Mouse (Mus musculus) gastrocnemius, postnatal 36 days (tissue): ENCODE data around the gene Klhdc1. TPM values are rescaled to one million over a fixed set of nuclear protein-coding genes. Genes with fewer than 3 reads are reported as not detected.

Experiments
- DNase-seq, 2 experiments: peaks; one replicate each; pipeline ENCODE4 v3.0.0; 2022
- intact Hi-C: fragments of 180-260 bp; cut with DNase I; formaldehyde crosslinking; loops from one replicate; pipeline ENCODE4 v1.15.1; 2025
- total RNA-seq, 2 experiments: library from RNA; stranded (reverse); gene quantifications; 2 replicates each; pipeline ENCODE4 v1.2.3; 2021

Gene Klhdc1
- total RNA-seq, 2 experiments from 2014 or later: 17.2 to 19.6 TPM

DNA sequence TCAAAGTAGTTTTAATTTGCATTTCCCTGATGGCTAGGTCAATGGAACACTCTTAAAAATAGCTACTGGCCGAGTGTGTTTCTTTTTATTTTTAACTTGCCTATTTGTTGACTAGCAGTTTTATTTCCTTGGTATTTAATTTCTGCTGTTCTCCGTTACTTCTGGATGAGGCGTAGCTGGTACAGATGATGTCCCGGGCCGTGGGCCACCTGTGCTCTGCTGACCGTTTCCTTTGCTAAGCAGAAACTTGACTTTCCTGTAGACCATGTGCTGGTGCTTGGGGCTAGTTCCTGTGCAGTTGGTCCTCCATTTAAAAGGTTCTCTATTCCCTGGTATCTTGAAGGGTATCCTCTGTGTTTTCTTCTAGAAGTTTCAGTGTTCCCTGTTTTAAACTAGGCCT, 51.4 kb downstream of the Klhdc1 start:
- DNase-seq: no peak

DNA sequence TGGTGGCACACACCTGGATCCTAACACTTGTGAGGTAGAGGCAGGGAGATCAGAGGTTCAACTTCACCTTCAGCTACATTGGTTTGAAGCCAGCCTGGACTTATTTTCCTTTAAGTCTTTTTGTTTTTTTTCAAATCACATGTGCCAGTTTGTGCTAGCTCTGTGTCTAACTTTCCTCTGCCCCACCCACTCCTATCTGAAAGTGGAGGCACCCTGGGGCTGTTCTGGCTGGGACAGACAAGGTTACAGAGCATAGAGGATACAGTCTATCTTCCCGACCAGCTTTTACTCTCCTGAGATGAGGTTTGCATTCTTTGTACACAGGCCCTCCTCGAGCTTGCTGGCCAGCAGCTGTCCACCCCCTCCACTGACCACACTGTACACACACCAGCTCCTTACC, 52.8 kb downstream of the Klhdc1 start:
- intact Hi-C loops: no loop called here

More for the DNA sequence above, 51.4 kb downstream of the Klhdc1 start:
- intact Hi-C loops: no loop called here

DNA sequence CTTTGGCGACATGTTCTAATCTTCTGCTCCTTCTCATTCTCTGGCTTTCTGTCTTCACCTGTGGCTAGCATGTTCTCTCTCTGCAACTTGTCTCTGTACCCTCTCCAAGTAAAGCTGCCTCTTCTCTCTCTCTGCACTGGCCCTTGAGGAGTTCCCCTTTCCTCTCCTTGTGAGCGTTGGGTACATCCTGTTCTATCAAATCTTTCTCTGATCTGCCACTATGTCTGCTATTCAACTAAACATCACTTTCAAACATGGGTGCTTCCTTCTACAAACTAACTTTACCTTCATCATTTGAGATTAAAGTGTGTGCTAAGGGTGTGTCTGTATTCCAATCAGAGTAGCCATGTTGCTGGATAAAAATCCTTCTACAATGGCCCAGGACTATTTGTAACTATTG, 54.0 kb downstream of the Klhdc1 start:
- intact Hi-C loops: loop anchor here (5.0 kb wide), 1 partner anchor 53 kb away; the partner anchor contains the start of gene Klhdc1
- no peak for DNase-seq

More for the DNA sequence above, 52.8 kb downstream of the Klhdc1 start:
- DNase-seq: no peak

DNA sequence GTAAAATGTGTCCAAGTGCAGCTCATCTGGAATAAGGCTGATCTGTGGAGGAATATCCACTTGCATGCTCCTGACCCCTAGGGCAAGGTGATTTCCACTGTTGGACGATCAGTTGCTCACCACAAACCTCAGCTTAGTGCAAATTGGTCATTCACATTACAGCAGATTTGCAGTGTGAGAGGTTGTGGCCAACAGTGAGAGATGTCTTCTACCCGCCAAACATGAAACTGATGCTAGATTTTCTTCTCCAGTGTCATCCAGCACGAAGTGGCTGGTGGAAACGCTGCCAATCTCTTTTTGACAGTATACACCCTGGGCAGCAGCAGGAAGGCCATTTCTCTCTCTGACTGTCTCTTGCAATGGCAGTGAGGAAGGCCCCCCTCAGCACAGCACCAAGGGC, 54.7 kb downstream of the Klhdc1 start:
- intact Hi-C loops: loop anchor here (5.0 kb wide), 1 partner anchor 53 kb away; the partner anchor contains the start of gene Klhdc1

DNA sequence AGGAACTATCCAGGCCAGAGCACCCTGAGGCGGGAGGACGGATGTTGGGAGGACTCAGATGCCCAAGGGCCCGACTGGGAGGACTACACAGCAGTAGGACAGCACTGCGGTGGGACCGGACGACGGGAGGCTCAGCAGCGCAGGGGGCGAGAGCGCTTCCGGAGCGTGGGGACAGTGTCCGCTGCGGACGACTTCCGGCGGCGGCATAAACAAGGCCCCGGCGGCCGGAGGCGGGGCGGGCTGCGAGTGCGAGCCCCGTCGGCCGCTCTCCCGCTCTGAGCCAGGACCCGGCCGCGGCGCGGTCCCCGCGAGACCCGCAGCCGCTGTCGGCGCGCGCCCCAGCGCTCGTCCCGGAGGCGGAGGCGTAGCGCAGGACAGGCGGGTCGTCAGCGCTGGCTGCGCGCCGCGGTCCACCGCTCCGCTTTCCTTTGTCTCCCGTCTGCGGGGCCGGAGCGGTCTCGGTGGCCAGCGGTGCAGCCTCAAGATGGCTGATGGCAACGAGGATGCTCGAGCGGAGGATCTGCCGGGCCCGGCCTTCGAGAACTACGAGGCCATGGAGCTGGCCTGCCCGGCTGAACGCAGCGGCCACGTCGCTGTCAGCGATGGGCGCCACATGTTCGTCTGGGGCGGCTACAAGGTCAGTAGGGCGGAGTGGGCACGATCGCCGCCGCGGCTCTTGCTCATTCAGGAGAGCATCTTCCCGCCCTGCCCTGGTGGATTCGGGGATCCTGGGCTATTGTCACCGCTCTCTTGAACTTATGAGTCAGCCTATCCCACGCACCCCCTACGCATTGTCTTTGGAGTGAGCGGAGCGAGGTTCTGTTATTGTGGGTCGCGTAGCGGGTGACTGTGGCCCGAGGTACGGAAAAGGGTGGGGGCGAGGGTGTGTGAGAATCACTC, 55.8 kb downstream of the Klhdc1 start, which contains the start of gene Klhdc2:
Klhdc2 (plus strand) TSS at position 171 of the 900 bp plus-strand sequence.
- intact Hi-C loops: loop anchor here (5.0 kb wide), 1 partner anchor 54 kb away; the partner anchor contains the start of gene Klhdc1

More for the DNA sequence above, 54.7 kb downstream of the Klhdc1 start:
- peak in 1 of 2 experiments; percentile 25 for DNase-seq

DNA sequence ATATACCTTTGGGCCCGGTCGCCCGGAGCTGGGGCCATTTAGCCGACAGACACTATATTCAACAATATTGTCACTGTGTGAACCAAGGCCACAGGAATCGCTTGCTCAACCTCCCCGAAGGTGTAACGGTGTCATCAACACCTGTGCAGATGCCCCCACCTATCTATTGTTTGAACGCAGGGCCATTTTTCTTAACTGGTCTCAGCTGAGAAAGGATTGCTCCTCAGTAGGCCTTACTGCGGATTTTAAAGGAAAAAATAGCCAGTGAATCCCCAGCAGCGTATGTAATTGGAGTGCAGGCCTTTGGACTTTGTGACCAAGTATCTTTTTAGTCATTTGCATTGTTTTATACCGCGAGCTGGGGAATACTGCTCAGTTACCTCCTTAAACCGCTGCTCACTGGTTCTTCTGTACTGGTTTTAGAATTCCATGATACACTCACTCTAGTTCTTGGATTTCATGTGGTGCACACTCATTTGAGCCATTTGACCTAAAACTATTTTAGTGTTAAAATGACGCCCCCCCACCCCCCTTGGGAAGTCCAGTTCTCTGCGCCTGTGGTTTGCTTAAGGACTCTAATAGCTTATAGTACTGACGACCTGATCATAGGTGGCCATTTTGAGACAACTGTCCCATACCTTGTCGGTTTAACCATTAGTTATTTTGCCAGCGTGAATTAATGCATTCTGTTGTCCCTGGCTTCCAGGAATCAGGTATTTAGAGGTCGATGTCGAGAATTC, 56.6 kb downstream of the Klhdc1 start:
- intact Hi-C loops: loop anchor here (5.0 kb wide), 1 partner anchor 55 kb away; the partner anchor contains the start of gene Klhdc1

More for the DNA sequence above, 55.8 kb downstream of the Klhdc1 start, which contains the start of gene Klhdc2:
- DNase-seq: peak; percentile 79 to 83

DNA sequence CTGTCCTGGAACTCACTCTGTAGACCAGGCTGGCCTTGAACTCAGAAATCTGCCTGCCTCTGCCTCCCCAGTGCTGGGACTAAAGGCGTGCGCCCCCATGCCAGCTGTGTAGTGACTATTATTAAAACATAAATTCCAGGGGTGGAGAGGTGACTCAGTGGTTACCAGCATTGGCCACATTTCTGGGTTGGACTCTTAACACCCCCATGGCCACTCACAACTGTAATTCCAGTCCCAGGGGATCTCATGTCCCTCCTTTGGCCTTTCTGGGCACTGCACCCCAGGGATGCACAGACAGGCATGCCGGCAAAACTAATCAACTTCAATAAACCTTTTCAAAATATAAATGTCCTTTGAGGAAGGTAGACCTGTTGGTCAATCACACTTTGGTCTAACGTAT, 57.3 kb downstream of the Klhdc1 start:
- intact Hi-C loops: loop anchor here (5.0 kb wide), 1 partner anchor 56 kb away; the partner anchor contains the start of gene Klhdc1
- DNase-seq: no peak

More for the DNA sequence above, 56.6 kb downstream of the Klhdc1 start:
- DNase-seq: no peak

DNA sequence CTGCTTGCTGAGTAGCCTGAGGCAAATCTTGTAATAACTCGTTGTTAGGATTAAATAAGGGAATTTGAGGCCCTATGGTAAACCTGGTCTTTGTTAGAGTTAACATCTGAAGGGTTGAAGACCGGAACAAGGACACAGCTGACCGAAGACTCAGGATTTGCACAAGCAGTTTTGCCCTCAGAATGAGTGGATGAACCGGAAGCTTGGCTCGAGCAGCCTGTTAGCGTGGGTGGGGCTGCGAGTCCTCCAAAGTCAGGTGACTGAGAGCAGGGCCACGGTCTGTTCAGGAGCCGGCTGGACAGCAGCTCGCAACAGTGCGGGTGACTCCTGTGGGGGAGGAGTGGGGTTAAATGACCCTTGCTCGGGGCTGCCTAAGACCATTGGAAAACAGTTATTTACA, 58.3 kb downstream of the Klhdc1 start:
- DNase-seq: peak in 1 of 2 experiments; percentile 20
- intact Hi-C loops: loop anchor here (5.0 kb wide), 1 partner anchor 57 kb away; the partner anchor contains the start of gene Klhdc1

DNA sequence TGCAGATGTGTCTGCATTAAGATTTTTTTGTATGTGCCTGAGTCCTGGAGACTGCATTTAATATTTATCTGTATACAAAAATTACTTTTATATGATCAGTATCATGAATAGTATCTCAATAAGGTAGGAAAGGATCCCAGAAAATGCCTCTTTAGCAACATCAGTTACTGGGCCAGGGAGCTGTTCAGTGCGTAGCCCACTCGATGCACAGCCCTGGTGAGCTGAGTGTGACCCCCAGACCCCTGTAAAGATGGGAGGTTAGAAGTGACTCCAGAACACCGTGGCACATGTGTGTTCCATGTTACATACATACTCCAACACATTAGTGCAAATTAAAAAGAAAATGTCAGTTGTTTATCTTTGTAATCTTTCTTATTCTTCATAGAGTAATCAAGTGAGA, 58.9 kb downstream of the Klhdc1 start:
- no peak for DNase-seq
- intact Hi-C loops: loop anchor here (5.0 kb wide), 2 partner anchors 37 to 58 kb away; partner anchors contain the start of gene Klhdc1

DNA sequence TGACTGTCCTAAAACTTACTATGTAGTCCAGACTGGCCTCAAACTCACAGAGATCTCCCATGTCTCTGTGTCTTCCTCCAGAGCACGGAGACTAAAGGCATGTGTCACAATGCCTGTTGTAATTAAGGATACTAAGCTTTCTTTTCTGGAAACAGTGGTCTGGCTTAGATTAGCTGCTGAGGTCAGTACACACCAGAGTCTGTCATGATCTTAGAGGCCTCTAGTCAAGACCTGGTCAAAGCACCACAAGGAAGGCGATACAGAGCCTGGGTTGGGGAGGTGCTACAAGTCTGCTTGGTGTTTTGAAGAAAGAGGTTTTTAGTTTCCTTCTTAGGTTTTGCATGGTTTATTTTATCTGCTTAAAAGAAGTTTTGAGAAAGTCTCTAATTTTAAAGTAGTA, 59.4 kb downstream of the Klhdc1 start:
- DNase-seq: no peak
- intact Hi-C loops: loop anchor here (5.0 kb wide), 1 partner anchor 37 kb away; no protein-coding TSS in a partner anchor

DNA sequence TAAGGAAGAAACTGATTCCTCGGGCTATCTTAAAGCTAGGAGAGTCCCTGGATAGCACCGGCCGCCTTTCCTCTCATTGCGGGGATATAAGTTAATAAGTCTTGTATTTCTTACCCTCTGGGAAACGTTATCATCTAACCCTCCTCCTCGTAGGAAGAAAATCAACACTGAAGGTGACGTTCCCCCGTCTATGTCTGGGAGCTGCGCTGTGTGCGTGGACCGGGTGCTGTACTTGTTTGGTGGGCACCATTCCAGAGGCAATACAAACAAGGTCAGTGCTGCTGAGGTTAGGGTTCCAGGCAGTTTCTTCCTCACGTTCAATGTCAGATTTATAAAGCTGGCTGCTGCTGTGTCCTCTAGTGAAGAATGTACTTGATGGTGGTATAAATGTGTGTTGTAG, 61.2 kb downstream of the Klhdc1 start:
- no peak for DNase-seq
- intact Hi-C loops: loop anchor here (5.0 kb wide), 1 partner anchor 35 kb away; no protein-coding TSS in a partner anchor

DNA sequence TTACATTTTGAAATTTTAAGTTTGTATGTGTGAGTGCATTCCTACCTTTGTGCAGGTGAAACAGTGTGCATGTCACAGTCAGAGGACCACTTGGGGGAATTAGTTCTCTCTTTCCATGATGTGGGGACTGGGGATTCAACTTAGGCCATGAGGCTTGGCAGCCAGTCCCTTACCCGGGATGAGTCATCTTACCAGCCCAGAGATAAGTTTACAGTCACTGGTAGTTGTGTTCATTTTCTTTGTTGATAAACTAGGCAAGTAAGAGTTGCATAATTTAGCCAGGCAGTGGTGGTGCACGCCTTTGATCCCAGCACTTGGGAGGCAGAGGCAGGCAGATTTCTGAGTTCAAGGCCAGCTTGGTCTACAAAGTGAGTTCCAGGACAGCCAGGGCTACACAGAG, 63.1 kb downstream of the Klhdc1 start:
- intact Hi-C loops: loop anchor here (5.0 kb wide), 1 partner anchor 33 kb away; no protein-coding TSS in a partner anchor
- no peak for DNase-seq

DNA sequence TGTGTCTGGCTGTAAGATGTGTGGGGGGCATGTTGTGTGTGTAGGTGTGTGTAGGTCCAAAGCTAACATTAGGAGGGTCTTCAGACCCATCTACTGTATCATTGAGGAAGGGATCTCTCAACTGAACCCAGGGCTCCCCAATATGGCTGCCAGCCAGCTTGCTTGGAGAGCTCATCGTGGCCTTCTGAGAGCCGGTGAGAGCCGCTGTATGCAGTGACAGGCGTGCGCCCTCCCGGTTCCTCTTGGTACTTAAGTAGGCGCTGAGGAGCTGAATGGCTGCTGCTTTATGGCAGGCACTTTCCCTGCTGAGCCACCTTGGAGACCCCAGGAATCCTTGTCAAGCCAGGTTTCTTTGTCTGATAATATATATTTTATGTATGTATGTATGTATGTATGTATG, 65.4 kb downstream of the Klhdc1 start:
- intact Hi-C loops: no loop called here
- DNase-seq: no peak

DNA sequence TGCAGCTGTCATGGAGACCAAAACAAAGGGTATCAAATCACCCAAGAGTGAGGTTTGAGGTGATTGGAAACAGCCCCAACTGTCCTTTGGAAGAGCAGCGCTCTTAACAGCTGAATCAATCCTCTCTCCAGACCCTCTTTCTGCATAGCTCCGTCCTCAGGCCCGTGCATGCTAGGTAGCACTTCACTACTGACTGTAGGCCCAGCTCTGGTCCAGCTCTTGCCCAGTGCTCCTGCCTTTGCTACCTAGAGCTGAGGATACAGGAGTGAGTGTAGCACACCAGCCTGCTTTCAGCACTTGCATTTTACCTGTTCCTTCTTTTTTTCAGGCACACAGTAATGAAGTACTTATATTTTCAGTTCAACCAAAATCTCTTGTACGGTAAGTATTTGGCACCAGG, 68.7 kb downstream of the Klhdc1 start:
- intact Hi-C loops: loop anchor here (5.0 kb wide), 1 partner anchor 97 kb away; no protein-coding TSS in a partner anchor
- no peak for DNase-seq

DNA sequence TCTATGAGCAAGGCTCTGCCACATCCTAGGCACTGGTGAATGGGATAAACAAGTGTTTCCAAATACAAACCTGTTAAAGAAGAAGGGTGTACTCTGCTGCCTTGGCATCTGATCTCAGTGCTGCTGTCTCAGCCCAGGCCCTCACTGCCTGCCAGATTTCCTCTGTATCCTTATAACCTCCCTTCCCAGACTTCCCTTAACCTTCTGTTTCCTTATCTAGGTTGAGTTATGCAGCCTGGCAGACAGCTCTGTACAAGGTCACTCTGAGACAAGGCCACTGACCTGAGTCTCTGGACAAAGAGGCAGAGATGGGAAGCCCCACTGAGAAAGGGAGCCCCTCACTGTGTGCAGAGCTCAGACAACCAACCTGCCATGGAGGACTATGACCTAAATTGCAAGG, 77.5 kb downstream of the Klhdc1 start:
- intact Hi-C loops: no loop called here
- DNase-seq: no peak

DNA sequence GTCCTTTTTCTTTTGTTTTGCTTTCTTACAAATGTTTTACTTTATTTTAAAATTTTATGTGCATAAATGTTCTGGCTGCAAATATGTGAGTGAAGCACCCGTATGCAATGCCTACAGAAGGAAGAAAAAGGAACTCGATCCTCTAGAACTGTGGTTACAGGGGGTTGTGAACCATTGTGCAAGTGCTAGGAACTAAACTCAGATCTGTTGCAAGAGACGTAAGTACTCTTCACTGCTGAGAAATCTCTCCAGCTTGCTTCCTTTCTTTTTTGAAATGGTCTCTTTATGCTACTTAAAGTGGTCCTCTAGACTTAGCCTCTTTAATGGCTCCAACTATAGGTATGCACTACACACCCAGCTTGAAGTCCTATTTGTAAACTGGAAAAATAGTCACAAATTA, 90.2 kb downstream of the Klhdc1 start:
- intact Hi-C loops: loop anchor here (5.0 kb wide), 1 partner anchor 119 kb away; no protein-coding TSS in a partner anchor
- DNase-seq: no peak

DNA sequence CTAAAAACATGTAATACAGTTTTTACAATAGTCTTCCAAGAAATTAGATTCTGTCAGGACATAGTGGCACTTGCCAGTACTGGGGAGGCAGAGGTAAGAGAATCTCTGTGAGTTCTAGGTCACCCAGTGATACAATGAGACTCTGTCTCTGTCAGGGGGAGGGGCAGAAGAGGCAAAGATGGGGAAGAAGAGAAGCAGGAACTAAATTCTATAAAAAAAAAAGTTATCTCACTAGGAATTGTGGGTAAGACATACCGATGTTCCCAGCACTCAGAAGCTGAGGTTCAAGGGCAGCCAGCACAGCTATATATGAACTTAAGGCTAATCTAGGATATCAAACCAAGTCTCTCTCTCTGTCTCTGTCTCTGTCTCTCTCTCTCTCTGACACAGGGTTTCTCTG, 91.2 kb downstream of the Klhdc1 start:
- intact Hi-C loops: loop anchor here (5.0 kb wide), 1 partner anchor 120 kb away; no protein-coding TSS in a partner anchor
- DNase-seq: no peak

DNA sequence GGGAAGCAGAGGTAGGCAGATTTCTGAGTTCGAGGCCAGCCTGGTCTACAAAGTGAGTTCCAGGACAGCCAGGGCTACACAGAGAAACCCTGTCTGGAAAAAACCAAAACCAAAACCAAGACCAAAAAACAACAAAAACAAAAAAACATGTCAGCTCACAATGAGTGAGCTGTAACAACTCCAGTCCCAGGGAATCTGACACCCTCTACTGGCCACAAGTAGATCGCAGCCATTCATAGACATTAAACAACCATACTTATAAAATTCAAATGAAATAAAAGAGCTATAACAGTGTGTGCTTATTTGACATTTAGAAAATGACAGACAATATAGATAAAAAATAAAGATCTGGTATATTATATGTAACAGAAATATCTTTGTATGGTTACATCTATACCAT, 92.6 kb downstream of the Klhdc1 start:
- intact Hi-C loops: loop anchor here (5.0 kb wide), 1 partner anchor 121 kb away; no protein-coding TSS in a partner anchor
- no peak for DNase-seq
